Mouse (Mus musculus): ENCODE data around the gene Ndufaf3. TPM values are rescaled to one million over a fixed set of nuclear protein-coding genes. Genes with fewer than 3 reads are reported as not detected.
A peak's percentile ranks its signal among the peaks of the same experiment; 100 is the strongest.
"Not testable (repeated sequence)": the region's sequence is repeated elsewhere in the genome, so short reads cannot be mapped to it uniquely, and the experiment has no call there.

The Ndufaf3 gene
- polyA plus RNA-seq (2015; fragmentation: Nextera tagmentation; extraction: Ambion mirVana), result 63.7 and 65.9 TPM in 2 replicates

- peak within 1 kb of the TSS; percentile 80 for H3K9ac ChIP-seq (ENCODE audit: low read length)
- H3K36me3 ChIP-seq (ENCODE audit: control insufficient read depth, insufficient read depth), result peaks cover 33% of the 10 kb centered on the region
- WGBS, result under 1% methylated on average over 73 of the region's 73 CpGs
- H3K27ac ChIP-seq (ENCODE audit: low read length), result peak within 1 kb of the TSS; percentile 98
- ATAC-seq (replicated peaks; ENCODE audit: extremely low read depth, insufficient read depth, low FRiP score), result peak; percentile 83
- H3K4me3 ChIP-seq (ENCODE audit: low read length), result peak within 1 kb of the TSS; percentile 86
- peak within 1 kb of the TSS; percentile 100 for H3K4me2 ChIP-seq (ENCODE audit: low read depth, low read length)
- no peaks in the 10 kb centered on the region for H3K27me3 ChIP-seq (ENCODE audit: control insufficient read depth, insufficient read depth, low read length)
- no peaks in the 10 kb centered on the region for H3K9me3 ChIP-seq (replicated peaks; ENCODE audit: control insufficient read depth, low read length)
- peaks cover 31% of the 10 kb centered on the region for H3K4me1 ChIP-seq (ENCODE audit: control insufficient read depth, insufficient read depth, low read length)
These were observed at the start of gene Ndufaf3 for GRCm38 (mm10) chr9:108566815-108567776. Gene Ndufaf3, minus strand, starts transcription at chr9:108567434.

GRCm38 (mm10) chr9:108611488-108611887 lies 44.3 kb upstream of the Ndufaf3 start:
- Histone ChIP-seq H3K36me3 (ENCODE audit: control insufficient read depth, insufficient read depth) (peaks cover 76% of the 10 kb centered on the region), H3K9ac (ENCODE audit: low read length) (no peak overlapping the region), H3K4me2 (ENCODE audit: low read depth, low read length) (no peak overlapping the region), H3K27ac (ENCODE audit: low read length) (no peak overlapping the region), H3K4me3 (ENCODE audit: low read length) (no peak overlapping the region), H3K9me3 (replicated peaks; ENCODE audit: control insufficient read depth, low read length) (no peaks in the 10 kb centered on the region), H3K4me1 (ENCODE audit: control insufficient read depth, insufficient read depth, low read length) (no peaks in the 10 kb centered on the region; the same call in 1 of the 2 replicates), H3K27me3 (ENCODE audit: control insufficient read depth, insufficient read depth, low read length) (no peaks in the 10 kb centered on the region)
- 91% methylated on average over 10 of the region's 10 CpGs for WGBS
- ATAC-seq (replicated peaks; ENCODE audit: extremely low read depth, insufficient read depth, low FRiP score), result no peak

- no peak for ATAC-seq (replicated peaks; ENCODE audit: extremely low read depth, insufficient read depth, low FRiP score)
- Histone ChIP-seq H3K4me1 (ENCODE audit: control insufficient read depth, insufficient read depth, low read length) (peaks cover 7% of the 10 kb centered on the region), H3K9ac (ENCODE audit: low read length) (no peak overlapping the region), H3K9me3 (replicated peaks; ENCODE audit: control insufficient read depth, low read length) (no peaks in the 10 kb centered on the region), H3K36me3 (ENCODE audit: control insufficient read depth, insufficient read depth) (peaks cover 80% of the 10 kb centered on the region), H3K4me2 (ENCODE audit: low read depth, low read length) (no peak overlapping the region), H3K27me3 (ENCODE audit: control insufficient read depth, insufficient read depth, low read length) (no peaks in the 10 kb centered on the region), H3K27ac (ENCODE audit: low read length) (no peak overlapping the region), H3K4me3 (ENCODE audit: low read length) (no peak overlapping the region)
- 81% methylated on average over 4 of the region's 4 CpGs for WGBS
These were observed 41.7 kb upstream of the Ndufaf3 start for GRCm38 (mm10) chr9:108608889-108609288.

GRCm38 (mm10) chr9:108607929-108608328 lies 40.7 kb upstream of the Ndufaf3 start:
- not testable (repeated sequence) for H3K9me3 ChIP-seq (replicated peaks; ENCODE audit: control insufficient read depth, low read length); H3K9ac ChIP-seq (ENCODE audit: low read length); H3K27me3 ChIP-seq (ENCODE audit: control insufficient read depth, insufficient read depth, low read length); H3K4me3 ChIP-seq (ENCODE audit: low read length); ATAC-seq (replicated peaks; ENCODE audit: extremely low read depth, insufficient read depth, low FRiP score); H3K27ac ChIP-seq (ENCODE audit: low read length); H3K4me2 ChIP-seq (ENCODE audit: low read depth, low read length); H3K4me1 ChIP-seq (ENCODE audit: control insufficient read depth, insufficient read depth, low read length)
- peaks cover 89% of the 10 kb centered on the region for H3K36me3 ChIP-seq (ENCODE audit: control insufficient read depth, insufficient read depth)
- WGBS, result 82% methylated on average over 5 of the region's 5 CpGs

GRCm38 (mm10) chr9:108601986-108602385 lies 34.8 kb upstream of the Ndufaf3 start:
- Histone ChIP-seq H3K27me3 (ENCODE audit: control insufficient read depth, insufficient read depth, low read length) (no peaks in the 10 kb centered on the region), H3K9me3 (replicated peaks; ENCODE audit: control insufficient read depth, low read length) (no peaks in the 10 kb centered on the region), H3K4me3 (ENCODE audit: low read length) (no peak overlapping the region), H3K4me1 (ENCODE audit: control insufficient read depth, insufficient read depth, low read length) (peaks cover 19% of the 10 kb centered on the region), H3K27ac (ENCODE audit: low read length) (no peak overlapping the region), H3K36me3 (ENCODE audit: control insufficient read depth, insufficient read depth) (peaks cover 34% of the 10 kb centered on the region), H3K9ac (ENCODE audit: low read length) (no peak overlapping the region), H3K4me2 (ENCODE audit: low read depth, low read length) (no peak overlapping the region)
- 73% methylated on average over 4 of the region's 4 CpGs for WGBS
- ATAC-seq (replicated peaks; ENCODE audit: extremely low read depth, insufficient read depth, low FRiP score), result no peak

GRCm38 (mm10) chr9:108600011-108600410 lies 32.8 kb upstream of the Ndufaf3 start:
- Histone ChIP-seq H3K36me3 (ENCODE audit: control insufficient read depth, insufficient read depth) (peaks cover 20% of the 10 kb centered on the region), H3K9me3 (replicated peaks; ENCODE audit: control insufficient read depth, low read length) (no peaks in the 10 kb centered on the region), H3K4me3 (ENCODE audit: low read length) (no peak overlapping the region), H3K27ac (ENCODE audit: low read length) (no peak overlapping the region), H3K4me1 (ENCODE audit: control insufficient read depth, insufficient read depth, low read length) (peaks cover 20% of the 10 kb centered on the region), H3K27me3 (ENCODE audit: control insufficient read depth, insufficient read depth, low read length) (no peaks in the 10 kb centered on the region), H3K9ac (ENCODE audit: low read length) (no peak overlapping the region), H3K4me2 (ENCODE audit: low read depth, low read length) (no peak overlapping the region)
- 44% methylated on average over 2 of the region's 2 CpGs for WGBS
- no peak for ATAC-seq (replicated peaks; ENCODE audit: extremely low read depth, insufficient read depth, low FRiP score)

GRCm38 (mm10) chr9:108599021-108599566 lies 31.9 kb upstream of the Ndufaf3 start:
- ATAC-seq (replicated peaks; ENCODE audit: extremely low read depth, insufficient read depth, low FRiP score), result no peak
- H3K27me3 ChIP-seq (ENCODE audit: control insufficient read depth, insufficient read depth, low read length), result no peaks in the 10 kb centered on the region
- no peak overlapping the region for H3K4me2 ChIP-seq (ENCODE audit: low read depth, low read length)
- no peaks in the 10 kb centered on the region for H3K9me3 ChIP-seq (replicated peaks; ENCODE audit: control insufficient read depth, low read length)
- H3K4me1 ChIP-seq (ENCODE audit: control insufficient read depth, insufficient read depth, low read length), result peaks cover 20% of the 10 kb centered on the region
- peaks cover 14% of the 10 kb centered on the region for H3K36me3 ChIP-seq (ENCODE audit: control insufficient read depth, insufficient read depth)
- H3K27ac ChIP-seq (ENCODE audit: low read length), result no peak overlapping the region
- H3K4me3 ChIP-seq (ENCODE audit: low read length), result no peak overlapping the region
- whole genome bisulfite sequencing, result 73% methylated on average over 4 of the region's 4 CpGs
- no peak overlapping the region for H3K9ac ChIP-seq (ENCODE audit: low read length)

- Histone ChIP-seq H3K4me1 (ENCODE audit: control insufficient read depth, insufficient read depth, low read length) (peaks cover 18% of the 10 kb centered on the region), H3K9ac (ENCODE audit: low read length) (peak within 1 kb of the TSS; percentile 89), H3K4me2 (ENCODE audit: low read depth, low read length) (peak within 1 kb of the TSS; percentile 86), H3K36me3 (ENCODE audit: control insufficient read depth, insufficient read depth) (0 out of 2 replicates have a peak, but pooled peaks cover 3% of the 10 kb centered on the region), H3K4me3 (ENCODE audit: low read length) (peak within 1 kb of the TSS; percentile 88), H3K27me3 (ENCODE audit: control insufficient read depth, insufficient read depth, low read length) (no peaks in the 10 kb centered on the region), H3K27ac (ENCODE audit: low read length) (peak within 1 kb of the TSS; percentile 79), H3K9me3 (replicated peaks; ENCODE audit: control insufficient read depth, low read length) (no peaks in the 10 kb centered on the region)
- 2% methylated on average over 69 of the region's 69 CpGs for WGBS
- ATAC-seq (replicated peaks; ENCODE audit: extremely low read depth, insufficient read depth, low FRiP score), result peak; percentile 77
These were observed 29.9 kb upstream of the Ndufaf3 start, which contains the start of gene P4htm for GRCm38 (mm10) chr9:108596998-108597764. Gene P4htm, minus strand, starts transcription at chr9:108597667.
